Mouse (Mus musculus) forebrain, embryonic 11.5 days (tissue): ENCODE measurements around the gene Rpl29. TPM values are rescaled to one million over a fixed set of nuclear protein-coding genes. Genes with fewer than 3 reads are reported as not detected.
A peak's percentile ranks its signal among the peaks of the same experiment; 100 is the strongest.

Experiments
- ATAC-seq: fragments of 200-750 bp; cut with Nextera tagmentation; replicated peaks from 2 replicates; pipeline ENCODE4 v1.8.0; 2017; ENCODE audit warnings: moderate TSS enrichment; ENCODE audit not compliant: low FRiP score
- DNase-seq: peaks from one replicate; pipeline ENCODE4 v3.0.0-alpha.2; 2017; ENCODE audit warnings: low spot score
- H3K27ac ChIP-seq: fragments of 300-500 bp; sonication (generic); 2 replicates; pipeline ENCODE4 v1.5.1; 2014; ENCODE audit warnings: low read depth, low read length
- H3K27me3 ChIP-seq: fragments of 300-500 bp; sonication (generic); 2 replicates; pipeline ENCODE4 v1.6.1; 2014; ENCODE audit warnings: mild to moderate bottlenecking, low read length, mixed read lengths; ENCODE audit not compliant: control insufficient read depth, insufficient read depth
- H3K36me3 ChIP-seq: fragments of 300-500 bp; sonication (generic); 2 replicates; pipeline ENCODE4 v1.6.1; 2014; ENCODE audit warnings: mild to moderate bottlenecking, low read length, moderate library complexity, mixed read lengths; ENCODE audit not compliant: control insufficient read depth, insufficient read depth
- H3K4me1 ChIP-seq: fragments of 300-500 bp; sonication (generic); replicated peaks from 2 replicates; pipeline ENCODE4 v1.6.1; 2014; ENCODE audit warnings: low read length, mixed read lengths; ENCODE audit not compliant: control insufficient read depth, insufficient read depth
- H3K4me2 ChIP-seq: fragments of 300-500 bp; sonication (generic); 2 replicates; pipeline ENCODE4 v1.6.1; 2014; ENCODE audit warnings: low read depth, mild to moderate bottlenecking, low read length, moderate library complexity, mixed read lengths; ENCODE audit not compliant: severe bottlenecking
- H3K4me3 ChIP-seq: fragments of 300-500 bp; sonication (generic); 2 replicates; pipeline ENCODE4 v1.5.1; 2014; ENCODE audit warnings: low read depth, low read length
- H3K9ac ChIP-seq: fragments of 300-500 bp; sonication (generic); 2 replicates; pipeline ENCODE4 v1.6.1; 2014; ENCODE audit warnings: low read length
- H3K9me3 ChIP-seq: fragments of 300-500 bp; sonication (generic); 2 replicates; pipeline ENCODE4 v1.6.1; 2016; ENCODE audit warnings: low read length, mixed read lengths; ENCODE audit not compliant: control insufficient read depth
- WGBS: fragments of 180-500 bp; shearing (Covaris S2); extraction: QIAGEN DNeasy Blood & Tissue Kit; methylation state at CpG from one replicate; pipeline ENCODE4 v1.1.7; 2014; 5-methylcytosine and 5-hydroxymethylcytosine counted together
- polyA plus RNA-seq: library from polyadenylated mRNA; unstranded; fragments of >200 nt; fragmentation: Nextera tagmentation; extraction: Ambion mirVana; gene quantifications from 2 replicates; pipeline ENCODE4 v1.2.1, GENCODE M21; 2014

Gene Rpl29
- 879 and 889 TPM in 2 replicates for polyA plus RNA-seq

DNA sequence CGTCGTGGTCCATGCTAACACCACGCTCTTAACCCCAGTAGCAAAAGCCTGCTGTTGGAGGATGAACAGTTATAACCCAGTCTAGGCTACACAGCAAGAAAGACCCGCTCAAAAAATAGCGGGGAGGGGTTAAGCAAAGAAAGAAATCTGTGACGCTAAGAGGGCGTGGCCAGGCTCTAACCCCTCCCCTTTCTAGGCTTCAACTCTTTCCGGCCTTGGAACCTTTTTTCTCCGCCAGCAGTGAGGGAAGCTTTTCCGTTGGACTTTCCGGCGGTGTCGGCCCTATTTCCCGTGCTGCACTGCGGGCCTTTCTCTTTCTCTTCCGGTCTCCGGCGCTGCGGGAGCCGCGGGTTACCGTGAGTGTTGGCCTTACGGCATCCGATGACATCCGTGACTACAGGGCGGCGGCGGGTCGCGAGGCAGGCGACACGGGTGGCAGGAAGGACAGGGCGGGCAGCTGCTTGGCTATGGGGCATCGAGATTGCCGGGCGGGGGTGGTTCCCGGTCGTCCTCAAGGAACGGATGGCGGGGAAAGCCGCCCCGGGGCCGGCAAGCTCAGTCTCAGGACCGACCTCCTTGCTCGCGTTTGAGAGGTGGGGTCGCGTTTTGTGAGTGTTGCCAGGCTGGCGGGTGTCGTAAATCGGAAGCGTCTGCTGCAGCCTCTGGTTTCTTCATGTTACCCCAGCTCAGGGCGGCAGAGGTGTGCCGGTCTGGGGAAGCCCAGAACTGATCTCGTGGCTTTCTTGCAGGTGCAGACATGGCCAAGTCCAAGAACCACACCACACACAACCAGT is at the start of gene Rpl29:
Gene Rpl29 (plus strand): TSS at position 234 of the 794 bp plus-strand sequence.
- Histone ChIP-seq H3K27me3 (no peaks in the 10 kb centered on the region), H3K9me3 (no peaks in the 10 kb centered on the region), H3K9ac (peak within 1 kb of the TSS; percentile 99), H3K4me1 (peaks cover 6% of the 10 kb centered on the region), H3K27ac (peak within 1 kb of the TSS; percentile 92), H3K4me2 (peak within 1 kb of the TSS; percentile 84), H3K4me3 (peak within 1 kb of the TSS; percentile 92), H3K36me3 (peaks cover 13% of the 10 kb centered on the region)
- WGBS, result under 1% methylated on average over 55 of the region's 55 CpGs
- DNase-seq (peak; percentile 95), ATAC-seq (peak; percentile 93)

DNA sequence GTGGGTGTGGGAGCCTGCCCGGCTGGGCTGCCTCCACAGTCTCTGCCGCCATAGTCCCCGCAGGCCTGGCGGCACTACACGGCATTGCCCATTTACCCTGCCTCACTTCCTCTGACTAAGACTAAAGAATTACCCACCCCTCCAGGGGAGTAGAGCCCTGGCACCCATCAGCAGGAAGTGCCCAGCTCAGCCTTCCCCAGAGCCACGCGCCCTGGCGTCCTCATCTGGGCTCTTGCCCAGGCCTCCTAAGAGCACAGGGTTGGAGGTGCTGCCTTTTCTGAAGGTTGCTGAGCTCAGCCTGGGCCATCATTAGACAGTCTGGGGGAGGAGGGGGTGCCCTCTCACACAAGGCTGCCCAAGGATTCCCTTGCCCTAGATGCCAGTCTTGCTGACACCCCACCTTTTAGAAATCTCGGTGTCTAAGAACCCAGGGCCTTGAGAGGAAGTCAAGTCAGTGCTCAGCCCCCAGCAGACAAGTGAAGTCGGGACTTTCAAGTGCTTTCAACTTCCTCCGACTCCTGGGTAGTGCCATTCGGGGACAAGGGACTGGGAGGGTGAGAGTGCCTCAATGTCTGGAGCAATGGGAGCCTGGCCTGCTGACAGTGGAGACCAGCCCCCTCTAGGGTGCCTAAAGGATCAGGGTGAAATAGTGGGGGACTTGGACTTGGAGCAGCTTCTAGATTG is 42.9 kb upstream of the Rpl29 start:
- no peak overlapping the region for H3K9ac ChIP-seq
- no peaks in the 10 kb centered on the region for H3K9me3 ChIP-seq
- DNase-seq, result no peak
- peaks cover 19% of the 10 kb centered on the region for H3K4me1 ChIP-seq
- ATAC-seq, result no peak
- no peak overlapping the region for H3K27ac ChIP-seq
- H3K36me3 ChIP-seq, result no peaks in the 10 kb centered on the region
- 89% methylated on average over 12 of the region's 12 CpGs for WGBS
- no peak overlapping the region for H3K4me2 ChIP-seq
- no peak overlapping the region for H3K4me3 ChIP-seq
- H3K27me3 ChIP-seq, result no peaks in the 10 kb centered on the region; the same call in 1 of the 2 replicates

DNA sequence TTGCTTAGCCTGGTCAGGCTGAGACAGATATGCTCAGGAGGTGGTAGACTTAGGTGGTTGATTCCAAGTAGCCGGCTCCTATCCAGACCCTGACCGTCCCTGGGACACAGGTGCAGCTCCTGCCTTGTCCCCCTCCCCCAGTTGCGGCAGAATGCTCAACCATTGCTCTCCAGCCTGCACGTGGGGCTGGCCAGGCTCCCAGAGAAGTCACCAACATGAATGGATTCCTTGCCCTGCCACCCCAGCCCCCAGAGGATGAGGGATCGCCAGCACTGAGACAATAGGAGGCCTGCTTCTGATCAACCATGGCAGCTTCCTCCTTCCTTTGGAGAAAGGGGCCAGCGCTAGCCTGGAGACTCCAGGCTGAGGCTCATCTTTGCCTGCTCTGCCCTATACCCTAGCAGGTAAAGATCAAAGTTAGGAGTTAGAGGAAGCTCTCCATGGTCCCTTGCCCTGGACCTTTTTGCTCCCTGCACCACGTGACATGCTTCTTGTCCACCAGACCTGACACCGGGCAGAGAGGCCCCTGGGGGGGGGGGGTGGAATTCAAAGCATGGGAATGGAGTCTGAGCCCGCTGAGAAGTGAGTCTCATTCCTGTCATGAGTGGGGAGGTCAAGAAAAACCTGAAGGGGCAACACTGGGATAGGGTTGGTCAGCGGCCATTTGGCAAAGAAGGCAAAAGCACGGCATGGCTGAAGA is 36.3 kb upstream of the Rpl29 start:
- Histone ChIP-seq H3K27ac (no peak overlapping the region), H3K9ac (no peak overlapping the region)

GRCm38 (mm10) chr9:106393548-106393947 is 35.7 kb upstream of the Rpl29 start:
- H3K4me1 ChIP-seq, result 0 out of 2 replicates have a peak, but pooled peaks cover 3% of the 10 kb centered on the region
- no peaks in the 10 kb centered on the region for H3K36me3 ChIP-seq
- H3K9ac ChIP-seq, result no peak overlapping the region
- no peak overlapping the region for H3K4me3 ChIP-seq
- ATAC-seq (no peak), DNase-seq (no peak)
- H3K27me3 ChIP-seq, result no peaks in the 10 kb centered on the region
- 92% methylated on average over 8 of the region's 8 CpGs for WGBS
- H3K4me2 ChIP-seq, result no peak overlapping the region
- H3K9me3 ChIP-seq, result no peaks in the 10 kb centered on the region
- no peak overlapping the region for H3K27ac ChIP-seq

More for the DNA sequence above, 36.3 kb upstream of the Rpl29 start:
- no peak overlapping the region for H3K4me2 ChIP-seq
- H3K4me1 ChIP-seq, result 0 out of 2 replicates have a peak, but pooled peaks cover 3% of the 10 kb centered on the region
- H3K27me3 ChIP-seq, result no peaks in the 10 kb centered on the region
- DNase-seq (no peak), ATAC-seq (no peak)
- H3K36me3 ChIP-seq, result no peaks in the 10 kb centered on the region
- H3K4me3 ChIP-seq, result no peak overlapping the region
- no peaks in the 10 kb centered on the region for H3K9me3 ChIP-seq
- WGBS, result 78% methylated on average over 11 of the region's 11 CpGs

DNA sequence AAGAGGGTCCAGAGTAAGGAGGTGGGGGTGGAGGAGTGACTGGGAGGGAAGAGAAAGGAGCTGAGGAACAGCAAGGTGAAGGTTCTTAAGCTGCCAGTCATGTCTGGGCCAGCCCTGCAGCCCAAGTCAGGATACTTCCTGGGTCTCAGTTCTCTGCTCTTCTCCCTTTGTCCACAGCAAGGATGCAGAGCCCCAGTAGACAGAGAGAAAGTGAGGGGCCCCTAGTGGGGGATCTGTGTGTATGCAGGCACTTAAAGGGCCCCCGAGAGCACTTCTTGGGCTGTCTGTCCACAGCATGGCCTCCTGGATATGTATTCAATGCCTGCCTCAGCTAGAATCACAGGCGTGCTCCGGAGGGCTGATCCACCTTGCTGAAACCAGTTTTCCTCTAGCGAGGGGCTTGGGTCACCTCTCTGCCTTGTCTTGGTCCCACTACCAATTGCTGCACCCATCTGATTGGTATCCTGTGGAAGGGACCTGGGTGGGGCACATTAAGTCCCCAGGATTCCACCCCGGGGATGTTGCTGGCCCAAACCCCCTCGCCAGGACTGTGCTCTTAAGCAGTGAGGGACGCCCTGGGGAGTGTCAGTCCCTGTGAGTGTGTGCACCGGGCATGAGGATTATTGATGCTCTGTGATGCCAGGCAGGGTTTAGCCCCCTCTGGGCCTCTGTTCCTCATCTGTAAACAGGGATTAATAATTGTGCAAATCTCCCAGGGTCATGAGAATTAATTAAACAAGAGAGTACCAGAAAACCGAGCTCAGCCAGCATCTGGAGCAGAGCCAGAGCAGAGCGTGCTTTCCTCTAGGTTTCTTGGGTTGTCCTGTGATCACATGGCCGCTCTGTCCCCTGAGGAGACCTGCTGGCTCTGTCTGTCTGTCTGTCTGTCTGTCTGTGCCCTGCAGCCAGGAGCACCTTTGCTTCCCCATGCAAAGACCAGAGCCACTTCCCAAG is 34.3 kb upstream of the Rpl29 start:
- Histone ChIP-seq H3K9ac (peak overlapping the region; percentile 14), H3K4me2 (no peak overlapping the region), H3K4me3 (no peak overlapping the region), H3K27me3 (no peaks in the 10 kb centered on the region), H3K27ac (no peak overlapping the region), H3K36me3 (no peaks in the 10 kb centered on the region), H3K4me1 (0 out of 2 replicates have a peak, but pooled peaks cover 3% of the 10 kb centered on the region), H3K9me3 (no peaks in the 10 kb centered on the region)
- 48% methylated on average over 11 of the region's 11 CpGs for WGBS
- peak; percentile 69 for DNase-seq
- ATAC-seq, result peak; percentile 55

DNA sequence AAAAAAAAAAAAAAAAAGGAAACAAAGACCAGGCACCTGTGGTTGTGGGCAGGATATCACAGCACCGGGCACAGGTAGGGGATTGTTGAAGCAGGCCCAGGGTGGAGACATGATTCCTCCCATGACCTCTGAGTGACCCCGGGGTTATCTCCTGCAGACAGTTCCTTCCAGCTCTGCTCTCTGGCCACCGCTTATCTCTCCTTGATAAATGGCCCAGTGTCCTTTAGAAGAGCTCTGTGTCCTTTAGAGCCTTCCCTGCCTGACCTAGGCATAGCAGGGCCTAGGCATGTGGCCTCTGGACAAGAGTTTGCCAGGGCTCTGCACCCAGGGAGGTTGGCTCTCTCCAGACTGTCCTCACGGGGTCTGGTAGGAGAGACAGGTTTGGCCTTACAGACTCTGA is 31.5 kb upstream of the Rpl29 start:
- Histone ChIP-seq H3K9ac (no peak overlapping the region), H3K9me3 (no peaks in the 10 kb centered on the region), H3K27ac (no peak overlapping the region), H3K27me3 (no peaks in the 10 kb centered on the region), H3K4me2 (no peak overlapping the region), H3K4me3 (no peak overlapping the region), H3K4me1 (0 out of 2 replicates have a peak, but pooled peaks cover 3% of the 10 kb centered on the region), H3K36me3 (no peaks in the 10 kb centered on the region)
- ATAC-seq (no peak), DNase-seq (no peak)
- 87% methylated on average over 4 of the region's 4 CpGs for WGBS

- Histone ChIP-seq H3K9me3 (no peaks in the 10 kb centered on the region), H3K36me3 (no peaks in the 10 kb centered on the region), H3K27me3 (no peaks in the 10 kb centered on the region), H3K9ac (no peak overlapping the region), H3K4me2 (no peak overlapping the region), H3K4me3 (no peak overlapping the region), H3K4me1 (0 out of 2 replicates have a peak, but pooled peaks cover 3% of the 10 kb centered on the region), H3K27ac (no peak overlapping the region)
- DNase-seq (no peak), ATAC-seq (no peak)
- WGBS, result 82% methylated on average over 9 of the region's 9 CpGs
Measured at GRCm38 (mm10) chr9:106398667-106399311, 30.5 kb upstream of the Rpl29 start.
